Mouse (Mus musculus) liver, embryonic 15.5 days (tissue): ENCODE data around the gene Stmn1. TPM values are rescaled to one million over a fixed set of nuclear protein-coding genes. Genes with fewer than 3 reads are reported as not detected.
A peak's percentile ranks its signal among the peaks of the same experiment; 100 is the strongest.

Experiments
- ATAC-seq: fragments of 200-750 bp; cut with Nextera tagmentation; 2 replicates; pipeline ENCODE4 v1.8.0; 2017; ENCODE audit warnings: moderate number of reproducible peaks, mild to moderate bottlenecking, moderate library complexity; ENCODE audit not compliant: insufficient read depth
- H3K27ac ChIP-seq: fragments of 300-500 bp; sonication (generic); replicated peaks from 2 replicates; pipeline ENCODE4 v1.5.1; 2015; ENCODE audit warnings: mild to moderate bottlenecking, inconsistent platforms
- H3K27me3 ChIP-seq: fragments of 300-500 bp; sonication (generic); 2 replicates; pipeline ENCODE4 v1.6.1; 2015; ENCODE audit warnings: mild to moderate bottlenecking, inconsistent platforms
- H3K36me3 ChIP-seq: fragments of 300-500 bp; sonication (generic); replicated peaks from 2 replicates; pipeline ENCODE4 v1.6.1; 2015; ENCODE audit warnings: moderate library complexity, mild to moderate bottlenecking, inconsistent platforms
- H3K4me1 ChIP-seq: fragments of 300-500 bp; sonication (generic); replicated peaks from 2 replicates; pipeline ENCODE4 v1.6.1; 2015; ENCODE audit warnings: inconsistent platforms
- H3K4me2 ChIP-seq: fragments of 300-500 bp; sonication (generic); 2 replicates; pipeline ENCODE4 v1.6.1; 2015; ENCODE audit warnings: moderate library complexity, mild to moderate bottlenecking, inconsistent platforms
- H3K4me3 ChIP-seq: fragments of 300-500 bp; sonication (generic); replicated peaks from 2 replicates; pipeline ENCODE4 v1.5.1; 2015; ENCODE audit warnings: mild to moderate bottlenecking, inconsistent platforms
- H3K9ac ChIP-seq: fragments of 300-500 bp; sonication (generic); 2 replicates; pipeline ENCODE4 v1.6.1; 2015; ENCODE audit warnings: moderate library complexity, mild to moderate bottlenecking, inconsistent platforms
- H3K9me3 ChIP-seq: fragments of 300-500 bp; sonication (generic); replicated peaks from 2 replicates; pipeline ENCODE4 v1.6.1; 2016; ENCODE audit warnings: inconsistent platforms
- WGBS: fragments of 180-500 bp; shearing (Covaris S2); methylation state at CpG from one replicate; pipeline ENCODE4 v1.1.7; 2015; ENCODE audit warnings: mixed read lengths; ENCODE audit not compliant: insufficient replicate concordance; 5-methylcytosine and 5-hydroxymethylcytosine counted together
- polyA plus RNA-seq: library from polyadenylated mRNA; unstranded; fragments of >200 nt; fragmentation: Nextera tagmentation; extraction: Ambion mirVana; gene quantifications from 2 replicates; pipeline ENCODE4 v1.2.1, GENCODE M21; 2015

The Stmn1 gene
- polyA plus RNA-seq, 1 experiment from 2014 or later, result 432 TPM

GRCm38 (mm10) chr4:134473764-134474163 is 5.6 kb downstream of the Stmn1 start:
- no peak for ATAC-seq
- Histone ChIP-seq H3K9me3 (no peaks in the 10 kb centered on the region), H3K36me3 (peaks cover 68% of the 10 kb centered on the region), H3K4me1 (peaks cover 31% of the 10 kb centered on the region), H3K4me3 (no peak overlapping the region), H3K27me3 (no peaks in the 10 kb centered on the region), H3K4me2 (no peak overlapping the region), H3K27ac (no peak overlapping the region), H3K9ac (no peak overlapping the region)
- WGBS, result 77% methylated on average over 4 of the region's 4 CpGs

GRCm38 (mm10) chr4:134474240-134474639 is 6.1 kb downstream of the Stmn1 start:
- peaks cover 29% of the 10 kb centered on the region for H3K4me1 ChIP-seq
- H3K4me2 ChIP-seq, result no peak overlapping the region
- no peak for ATAC-seq
- H3K27me3 ChIP-seq, result no peaks in the 10 kb centered on the region
- no peak overlapping the region for H3K4me3 ChIP-seq
- no peaks in the 10 kb centered on the region for H3K9me3 ChIP-seq
- peaks cover 68% of the 10 kb centered on the region for H3K36me3 ChIP-seq
- WGBS, result 81% methylated on average over 8 of the region's 8 CpGs
- H3K9ac ChIP-seq, result no peak overlapping the region
- H3K27ac ChIP-seq, result no peak overlapping the region

- H3K4me3 ChIP-seq, result no peak overlapping the region
- no peak for ATAC-seq
- peaks cover 17% of the 10 kb centered on the region for H3K4me1 ChIP-seq
- no peak overlapping the region for H3K4me2 ChIP-seq
- no peak overlapping the region for H3K27ac ChIP-seq
- H3K27me3 ChIP-seq, result no peaks in the 10 kb centered on the region
- no peaks in the 10 kb centered on the region for H3K9me3 ChIP-seq
- peaks cover 49% of the 10 kb centered on the region for H3K36me3 ChIP-seq
- 87% methylated on average over 8 of the region's 8 CpGs for WGBS
- no peak overlapping the region for H3K9ac ChIP-seq
Observed at GRCm38 (mm10) chr4:134476899-134477298, 8.8 kb downstream of the Stmn1 start.

GRCm38 (mm10) chr4:134478031-134478430 is 9.9 kb downstream of the Stmn1 start:
- WGBS, result 4% methylated on average over 9 of the region's 9 CpGs
- Histone ChIP-seq H3K4me3 (no peak overlapping the region), H3K27me3 (peaks cover 9% of the 10 kb centered on the region; the same call in 1 of the 2 replicates), H3K9ac (no peak overlapping the region), H3K36me3 (peaks cover 38% of the 10 kb centered on the region), H3K4me1 (peaks cover 17% of the 10 kb centered on the region), H3K4me2 (no peak overlapping the region), H3K9me3 (no peaks in the 10 kb centered on the region), H3K27ac (no peak overlapping the region)
- ATAC-seq, result peak; percentile 53; the same call in 1 of the 2 replicates

GRCm38 (mm10) chr4:134479839-134480238 is 11.7 kb downstream of the Stmn1 start:
- Histone ChIP-seq H3K4me2 (no peak overlapping the region), H3K9ac (no peak overlapping the region), H3K4me1 (peaks cover 20% of the 10 kb centered on the region), H3K27ac (no peak overlapping the region), H3K4me3 (no peak overlapping the region), H3K36me3 (peaks cover 23% of the 10 kb centered on the region), H3K9me3 (no peaks in the 10 kb centered on the region), H3K27me3 (peaks cover 24% of the 10 kb centered on the region; the same call in 1 of the 2 replicates)
- WGBS, result 76% methylated on average over 4 of the region's 4 CpGs
- no peak for ATAC-seq

- H3K9me3 ChIP-seq, result no peaks in the 10 kb centered on the region
- H3K27me3 ChIP-seq, result peaks cover 24% of the 10 kb centered on the region; the same call in 1 of the 2 replicates
- no peak overlapping the region for H3K4me3 ChIP-seq
- no peak overlapping the region for H3K27ac ChIP-seq
- H3K4me2 ChIP-seq, result no peak overlapping the region
- H3K9ac ChIP-seq, result no peak overlapping the region
- WGBS, result 17% methylated on average over 6 of the region's 6 CpGs
- peaks cover 13% of the 10 kb centered on the region; the same call in 1 of the 2 replicates for H3K36me3 ChIP-seq
- peaks cover 25% of the 10 kb centered on the region for H3K4me1 ChIP-seq
- no peak for ATAC-seq
Observed at GRCm38 (mm10) chr4:134480864-134481263, 12.7 kb downstream of the Stmn1 start.

GRCm38 (mm10) chr4:134481270-134481669 is 13.2 kb downstream of the Stmn1 start:
- no peak for ATAC-seq
- no peak overlapping the region for H3K4me2 ChIP-seq
- WGBS, result 44% methylated on average over 6 of the region's 6 CpGs
- peaks cover 9% of the 10 kb centered on the region; the same call in 1 of the 2 replicates for H3K36me3 ChIP-seq
- H3K27me3 ChIP-seq, result peaks cover 24% of the 10 kb centered on the region; the same call in 1 of the 2 replicates
- H3K9ac ChIP-seq, result no peak overlapping the region
- no peaks in the 10 kb centered on the region for H3K9me3 ChIP-seq
- H3K27ac ChIP-seq, result no peak overlapping the region
- H3K4me1 ChIP-seq, result peaks cover 26% of the 10 kb centered on the region
- no peak overlapping the region for H3K4me3 ChIP-seq

GRCm38 (mm10) chr4:134482442-134482841 is 14.3 kb downstream of the Stmn1 start:
- no peak overlapping the region for H3K4me2 ChIP-seq
- H3K36me3 ChIP-seq, result no peaks in the 10 kb centered on the region
- peaks cover 21% of the 10 kb centered on the region for H3K4me1 ChIP-seq
- WGBS, result 67% methylated on average over 8 of the region's 8 CpGs
- ATAC-seq, result no peak
- no peak overlapping the region for H3K4me3 ChIP-seq
- H3K27me3 ChIP-seq, result peaks cover 24% of the 10 kb centered on the region; the same call in 1 of the 2 replicates
- H3K9me3 ChIP-seq, result no peaks in the 10 kb centered on the region
- H3K9ac ChIP-seq, result no peak overlapping the region
- H3K27ac ChIP-seq, result no peak overlapping the region

- WGBS, result 48% methylated on average over 6 of the region's 6 CpGs
- Histone ChIP-seq H3K4me3 (no peak overlapping the region), H3K9me3 (no peaks in the 10 kb centered on the region), H3K9ac (no peak overlapping the region), H3K4me2 (no peak overlapping the region), H3K4me1 (peaks cover 23% of the 10 kb centered on the region), H3K27me3 (peaks cover 24% of the 10 kb centered on the region; the same call in 1 of the 2 replicates), H3K27ac (no peak overlapping the region), H3K36me3 (no peaks in the 10 kb centered on the region)
- no peak for ATAC-seq
Observed at GRCm38 (mm10) chr4:134483078-134483688, 15.1 kb downstream of the Stmn1 start.

- no peak for ATAC-seq
Observed at GRCm38 (mm10) chr4:134483696-134484095, 15.6 kb downstream of the Stmn1 start.

GRCm38 (mm10) chr4:134484231-134484630 is 16.1 kb downstream of the Stmn1 start:
- Histone ChIP-seq H3K27me3 (peaks cover 24% of the 10 kb centered on the region; the same call in 1 of the 2 replicates), H3K4me3 (no peak overlapping the region), H3K4me2 (no peak overlapping the region), H3K4me1 (peaks cover 21% of the 10 kb centered on the region), H3K36me3 (no peaks in the 10 kb centered on the region), H3K9ac (no peak overlapping the region), H3K27ac (no peak overlapping the region), H3K9me3 (no peaks in the 10 kb centered on the region)
- 66% methylated on average over 10 of the region's 10 CpGs for WGBS
- no peak for ATAC-seq

More at GRCm38 (mm10) chr4:134483696-134484095, 15.6 kb downstream of the Stmn1 start:
- Histone ChIP-seq H3K9me3 (no peaks in the 10 kb centered on the region), H3K4me3 (no peak overlapping the region), H3K27me3 (peaks cover 24% of the 10 kb centered on the region; the same call in 1 of the 2 replicates), H3K27ac (no peak overlapping the region), H3K4me1 (peaks cover 21% of the 10 kb centered on the region), H3K4me2 (no peak overlapping the region), H3K36me3 (no peaks in the 10 kb centered on the region), H3K9ac (no peak overlapping the region)
- 48% methylated on average over 6 of the region's 6 CpGs for WGBS
